Mouse (Mus musculus): ENCODE data around the gene Mknk2. TPM values are rescaled to one million over a fixed set of nuclear protein-coding genes. Genes with fewer than 3 reads are reported as not detected.

The Mknk2 gene
- 10 to 100 TPM; 48.5 to 53.2 TPM for total RNA-seq (2021)
- long read RNA-seq, transcript Mknk2-205 (14 exons, 3,439 nt) = major isoform, 6 of 52 reads
- long read RNA-seq, partial matches to known transcripts = 12 of 52 reads
- long read RNA-seq, other reads (novel, unspliced or antisense) = 34 of 52 reads

DNA sequence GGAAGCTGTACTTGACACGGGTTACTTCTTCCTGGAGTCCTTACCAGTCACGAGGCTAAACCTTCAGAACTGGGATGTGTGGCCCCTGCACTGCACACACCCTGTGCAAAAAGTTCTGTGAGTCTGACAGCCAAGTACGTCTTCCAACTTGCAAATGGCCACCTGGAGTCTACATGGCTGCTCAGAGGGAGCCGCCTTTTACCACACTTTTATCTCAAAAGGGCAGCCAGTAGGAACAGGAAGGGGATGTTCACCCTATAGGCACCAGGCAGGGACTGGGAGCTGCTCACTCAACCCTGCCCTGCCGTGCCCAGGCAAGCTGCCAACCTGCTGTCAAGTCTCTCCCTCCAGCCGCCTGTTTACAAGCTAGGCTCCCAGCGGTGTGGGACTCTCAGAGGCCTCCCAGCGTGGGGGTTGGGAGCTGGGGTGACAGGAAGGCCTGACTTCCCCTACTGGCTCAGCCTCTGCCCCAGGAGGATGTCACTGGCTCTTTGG is at the start of gene Mknk2:
TSS of gene Mknk2 (minus strand) at position 171 of the 495 bp plus-strand sequence.
- peak; percentile 83 to 84 for DNase-seq (ENCODE audit: low spot score in 2 of 2)

DNA sequence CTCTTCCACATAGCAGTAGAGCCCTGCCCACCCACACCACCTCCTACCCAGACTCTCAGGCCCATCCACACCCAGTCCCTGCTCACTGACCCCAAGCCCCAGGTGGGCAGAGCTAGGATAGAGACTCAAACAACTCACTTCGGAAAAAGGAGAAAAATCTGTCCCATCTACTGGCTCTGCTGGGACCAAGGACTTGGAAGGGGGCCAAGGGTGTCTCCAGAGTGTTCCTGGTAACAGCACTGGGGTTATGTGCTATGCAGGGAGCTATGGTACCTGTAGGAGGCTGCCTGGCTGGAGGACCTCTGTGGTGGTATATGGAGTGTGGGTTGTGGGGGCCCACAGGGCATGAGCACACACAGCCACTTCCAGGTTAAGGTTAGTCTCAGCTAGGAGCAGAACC is 39.4 kb upstream of the Mknk2 start:
- DNase-seq (ENCODE audit: low spot score in 2 of 2) = no peak

DNA sequence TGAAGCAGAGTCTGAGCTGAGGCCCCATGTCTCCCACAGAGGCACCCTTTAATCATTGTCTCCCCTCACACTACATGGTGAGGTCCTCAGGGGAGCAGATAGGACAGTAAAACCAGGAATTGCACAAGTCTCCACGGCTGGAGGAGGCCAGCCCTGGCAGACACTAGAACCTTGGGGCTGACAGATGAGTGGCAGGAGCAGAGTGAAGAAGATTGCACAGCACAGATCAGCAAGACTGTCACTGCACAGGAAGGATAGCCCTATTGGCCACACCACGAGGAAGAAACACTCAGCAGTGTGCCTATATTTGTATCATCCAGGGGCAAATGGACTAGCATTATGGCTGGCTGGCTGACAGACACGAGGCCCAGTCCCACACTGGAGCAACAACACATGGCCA is 32.9 kb upstream of the Mknk2 start:
- DNase-seq (ENCODE audit: low spot score in 2 of 2) = no peak

DNA sequence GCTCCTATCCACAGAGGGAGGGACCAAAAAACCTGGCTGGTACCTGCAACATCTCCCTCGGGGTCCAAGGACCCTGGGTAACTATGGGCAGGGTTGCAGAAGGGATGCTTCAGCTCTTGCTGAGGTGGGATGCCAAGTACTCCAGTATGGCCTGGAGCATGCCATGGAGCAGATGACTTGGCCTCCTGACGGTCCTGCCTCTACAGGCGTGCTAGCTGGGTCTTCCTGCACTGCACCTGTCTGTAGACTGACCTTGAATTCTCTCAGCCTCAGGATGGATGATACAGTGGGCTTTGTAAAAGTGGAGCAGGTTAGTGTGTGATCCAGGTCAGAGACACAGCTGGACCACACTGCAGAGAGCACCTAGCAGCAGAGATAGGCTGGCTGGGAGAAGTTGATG is 27.6 kb upstream of the Mknk2 start:
- DNase-seq (ENCODE audit: low spot score in 2 of 2) = no peak

DNA sequence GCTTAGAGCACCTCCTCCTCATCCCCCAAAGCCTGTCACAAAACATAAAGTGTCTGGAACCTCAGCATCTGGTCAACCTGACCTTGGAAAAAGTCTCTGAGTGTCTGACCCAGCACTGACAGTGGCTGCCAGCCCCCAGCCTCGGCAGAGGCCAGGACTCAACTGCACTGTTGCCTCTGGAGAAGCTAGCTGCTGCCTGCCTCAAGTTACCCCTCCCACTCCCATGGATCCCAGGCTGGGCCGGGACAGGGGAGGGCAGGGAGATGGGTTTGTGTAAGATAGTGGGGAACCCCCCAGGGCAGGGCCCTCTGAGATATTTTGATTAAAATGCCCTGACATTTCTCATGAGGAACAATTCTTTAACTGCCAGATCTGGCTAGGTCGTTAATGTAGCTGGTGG is 27.1 kb upstream of the Mknk2 start:
- DNase-seq (ENCODE audit: low spot score in 2 of 2) = no peak

DNA sequence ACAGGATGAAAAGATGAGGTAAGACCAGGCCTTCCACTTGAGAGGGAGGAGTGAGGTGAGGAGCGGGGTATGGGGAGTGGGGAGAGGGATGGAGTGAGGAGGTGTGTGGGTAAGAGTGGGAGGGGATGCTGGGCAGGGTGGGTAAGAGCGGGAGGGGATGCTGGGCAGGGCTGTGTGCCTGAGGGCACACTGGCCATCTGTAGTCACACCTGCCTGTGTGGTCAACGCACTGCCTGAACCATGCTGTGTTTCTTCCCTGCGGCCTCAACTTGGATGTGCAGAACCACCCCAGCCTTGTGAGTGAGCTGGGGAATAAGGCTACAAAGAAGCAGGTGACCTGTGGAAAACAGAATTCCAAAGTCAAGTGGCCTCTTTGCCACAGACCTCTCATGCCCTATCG is 26.5 kb upstream of the Mknk2 start:
- no peak for DNase-seq (ENCODE audit: low spot score in 2 of 2)

DNA sequence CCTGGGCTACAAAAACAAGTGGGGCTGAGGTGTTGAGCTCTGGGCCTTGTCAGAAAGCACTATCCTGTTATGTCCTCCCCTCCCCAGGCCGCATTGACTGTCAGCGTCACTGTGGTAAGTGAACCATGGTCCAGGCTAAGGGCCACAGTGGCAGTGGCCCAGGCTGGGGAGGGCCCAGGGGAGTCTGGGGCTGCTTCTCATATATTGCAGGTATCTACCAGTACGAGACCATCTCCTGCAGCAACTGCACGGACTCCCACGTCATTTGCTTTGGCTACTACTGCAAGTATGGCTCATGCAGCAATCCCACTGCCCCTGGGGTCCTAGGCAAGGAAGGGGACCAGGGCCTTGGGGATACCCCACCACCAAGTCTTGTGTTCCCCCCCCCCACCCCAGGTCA is 25.7 kb upstream of the Mknk2 start:
- no peak for DNase-seq (ENCODE audit: low spot score in 2 of 2)

DNA sequence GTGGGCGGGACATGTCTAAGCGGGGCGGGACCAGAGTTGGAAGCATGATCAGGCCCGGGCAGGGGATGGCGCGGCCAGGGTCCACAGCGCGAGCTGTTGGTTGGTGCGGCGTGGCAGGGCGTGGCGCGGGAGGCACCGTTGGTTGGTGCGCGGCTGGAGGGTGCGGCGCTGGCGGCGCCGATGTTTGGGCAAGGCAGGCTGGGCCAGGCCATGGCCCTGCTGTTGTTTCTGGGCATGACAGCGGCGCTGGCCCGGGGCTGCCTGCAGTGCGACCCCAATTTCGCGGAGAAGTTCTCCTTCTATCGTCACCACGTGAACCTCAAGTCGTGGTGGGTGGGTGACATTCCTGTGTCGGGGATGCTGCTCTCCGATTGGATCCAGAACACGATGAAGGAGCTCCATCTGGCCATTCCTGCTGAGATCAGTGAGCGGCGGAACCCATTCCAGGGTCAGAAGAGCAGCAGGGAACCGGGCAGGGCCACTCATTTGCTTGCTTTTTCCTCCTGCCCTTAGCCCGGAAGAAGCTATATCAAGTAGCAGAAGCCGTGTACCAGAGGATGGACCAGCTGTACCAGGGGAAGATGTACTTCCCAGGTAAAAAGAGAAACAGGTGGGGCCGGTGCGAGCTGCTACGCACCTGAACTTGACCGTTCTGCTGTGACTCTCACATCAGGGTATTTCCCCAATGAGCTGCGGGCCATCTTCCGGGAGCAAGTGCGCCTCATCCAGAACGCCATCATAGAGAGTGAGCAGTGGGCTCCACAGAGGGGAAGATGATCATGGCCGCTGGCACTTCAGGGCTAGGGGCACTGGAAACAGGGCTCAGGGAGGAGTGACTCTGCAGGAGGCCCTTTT is 24.9 kb upstream of the Mknk2 start:
- peak; percentile 92 to 94 for DNase-seq (ENCODE audit: low spot score in 2 of 2)

DNA sequence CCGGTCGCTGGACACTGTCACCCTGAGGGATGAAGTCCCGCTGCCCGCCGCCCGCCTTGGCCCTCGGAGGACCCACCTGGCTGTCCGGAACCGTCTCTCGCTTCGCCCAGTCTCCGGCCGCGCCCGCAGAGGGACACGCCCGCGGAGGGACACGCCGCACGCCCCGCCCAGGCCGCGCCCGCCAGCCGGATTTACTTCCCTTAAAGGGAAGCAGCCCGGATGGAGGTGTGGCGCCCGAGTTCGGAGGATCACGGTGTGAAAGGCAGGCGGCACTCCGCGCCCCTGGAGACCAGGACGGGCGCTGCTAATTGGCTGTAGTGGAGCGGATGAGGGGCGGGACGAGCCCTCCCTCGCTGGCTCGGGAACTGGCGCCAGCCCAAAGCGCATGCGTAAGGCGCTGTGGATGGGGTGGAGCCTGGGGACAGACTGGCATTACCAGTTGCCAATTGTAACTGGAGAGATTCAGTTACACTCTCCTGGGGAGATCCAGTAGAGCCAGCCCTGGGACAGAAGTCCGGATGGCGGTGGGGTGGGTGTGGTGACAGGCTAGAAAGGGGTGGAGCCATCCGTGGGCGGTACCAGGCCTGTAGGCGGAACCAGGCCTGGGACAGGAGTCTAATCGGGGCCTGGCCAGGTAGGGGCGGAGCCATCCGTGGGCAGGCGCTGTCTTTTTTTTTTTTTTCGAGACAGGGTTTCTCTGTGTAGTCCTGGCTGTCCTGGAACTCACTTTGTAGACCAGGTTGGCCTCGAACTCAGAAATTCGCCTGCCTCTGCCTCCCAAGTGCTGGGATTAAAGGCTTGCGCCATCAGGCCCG is 24.0 kb upstream of the Mknk2 start, which contains the start of the genes Mob3a and Izumo4:
TSS of gene Mob3a (minus strand) at position 257 of the 815 bp plus-strand sequence.
TSS of gene Izumo4 (plus strand) at position 464 of the 815 bp plus-strand sequence.
- DNase-seq (ENCODE audit: low spot score in 2 of 2) = peak; percentile 98

DNA sequence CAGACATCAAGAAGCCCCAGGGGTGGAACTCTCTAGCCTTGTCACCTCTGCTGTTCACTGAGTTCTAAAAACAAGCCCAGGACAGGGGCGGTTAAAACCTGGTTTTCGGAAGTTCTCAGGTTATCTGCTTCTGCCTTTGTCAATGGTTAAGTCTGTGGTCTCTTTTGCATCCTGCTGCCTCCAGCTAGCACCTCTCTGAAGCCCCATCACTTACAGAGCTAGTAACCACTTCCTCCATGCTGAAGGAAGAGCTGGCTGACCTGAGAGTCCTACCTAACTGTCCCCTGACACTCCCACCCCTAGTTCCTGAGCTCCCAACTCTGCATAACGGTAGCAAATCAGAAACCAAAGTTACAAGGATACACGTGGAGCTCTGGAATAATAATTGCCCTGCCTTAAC is 22.8 kb upstream of the Mknk2 start:
- no peak for DNase-seq (ENCODE audit: low spot score in 2 of 2)

DNA sequence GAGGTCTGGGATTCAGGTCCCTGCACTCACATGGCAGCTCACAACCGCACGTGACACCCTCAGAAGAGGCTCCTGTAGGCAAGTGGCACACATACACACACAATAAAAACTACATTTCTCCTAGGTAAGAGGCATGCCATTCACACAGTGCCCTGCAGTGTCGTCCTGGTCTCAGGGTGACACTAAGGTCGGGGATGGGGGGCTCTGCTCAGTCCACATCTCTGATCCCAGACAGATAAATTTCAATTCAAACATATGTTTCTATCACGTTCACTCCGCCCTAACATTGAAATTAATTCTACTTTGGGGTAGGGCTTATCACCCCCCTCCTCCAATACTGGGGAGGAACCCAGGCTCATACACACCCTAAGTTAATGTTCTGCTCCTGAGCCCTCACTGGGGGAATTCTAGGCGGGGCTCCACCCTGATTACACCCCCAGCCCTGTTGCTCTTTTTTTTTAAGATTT is 22.2 kb upstream of the Mknk2 start:
- no peak for DNase-seq (ENCODE audit: low spot score in 2 of 2)

DNA sequence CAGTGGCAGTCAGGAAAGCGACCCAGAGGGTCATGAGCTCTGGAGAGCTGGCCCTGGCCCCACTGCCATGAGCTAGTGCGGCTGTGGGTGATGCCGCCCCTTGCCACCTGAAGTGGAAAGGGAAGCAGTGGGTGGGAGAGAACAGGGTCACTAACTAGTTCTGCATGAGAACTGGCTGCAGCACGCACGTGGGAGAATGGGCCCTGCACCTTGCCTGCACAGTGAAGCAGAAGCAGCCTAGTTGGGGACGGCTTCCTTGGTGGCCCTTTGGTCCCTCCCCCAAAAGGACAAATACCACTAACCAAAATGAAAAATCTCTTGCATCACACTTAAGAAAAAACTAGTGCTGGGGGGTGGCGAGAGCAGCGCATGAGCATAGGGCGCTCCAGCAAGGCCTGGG is 20.7 kb upstream of the Mknk2 start:
- DNase-seq (ENCODE audit: low spot score in 2 of 2) = no peak

DNA sequence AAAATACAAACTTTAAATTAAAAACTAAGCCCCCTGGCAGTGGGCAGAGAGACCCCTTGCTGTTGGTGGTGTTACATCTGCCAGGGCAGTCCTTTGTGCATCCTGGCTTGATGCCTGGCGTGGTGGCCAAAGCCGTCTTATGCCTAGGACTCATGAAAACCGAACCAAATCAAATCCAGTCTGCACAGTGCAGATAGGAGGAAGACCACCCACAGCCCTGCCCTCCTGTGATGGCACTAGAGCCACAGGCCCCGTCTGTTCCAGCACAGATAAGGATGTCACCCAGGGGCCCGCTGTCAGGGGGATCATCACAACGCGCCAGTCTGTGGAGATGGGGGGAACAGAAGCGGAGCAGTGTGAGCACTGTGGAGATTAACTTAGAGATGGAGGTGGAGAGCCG is 19.9 kb upstream of the Mknk2 start:
- no peak for DNase-seq (ENCODE audit: low spot score in 2 of 2)

DNA sequence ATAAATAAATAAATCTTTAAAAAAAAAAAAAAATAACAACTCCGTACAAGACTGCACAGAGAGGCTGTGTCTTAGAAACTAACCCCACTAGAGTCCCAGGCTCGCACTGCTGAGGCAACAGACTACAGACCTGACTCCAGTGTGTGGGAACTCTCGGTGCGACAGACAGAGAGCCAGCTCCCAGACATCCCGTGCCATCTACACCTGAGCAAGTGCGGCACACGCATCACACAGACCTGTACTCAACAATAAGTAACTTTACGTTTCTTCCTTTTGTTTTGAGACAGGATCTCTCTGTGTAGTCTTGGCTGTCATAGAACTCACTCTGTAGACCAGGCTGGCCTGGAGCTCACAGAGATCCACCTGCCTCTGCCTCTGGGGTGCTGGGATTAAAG is 19.5 kb upstream of the Mknk2 start:
- no peak for DNase-seq (ENCODE audit: low spot score in 2 of 2)

DNA sequence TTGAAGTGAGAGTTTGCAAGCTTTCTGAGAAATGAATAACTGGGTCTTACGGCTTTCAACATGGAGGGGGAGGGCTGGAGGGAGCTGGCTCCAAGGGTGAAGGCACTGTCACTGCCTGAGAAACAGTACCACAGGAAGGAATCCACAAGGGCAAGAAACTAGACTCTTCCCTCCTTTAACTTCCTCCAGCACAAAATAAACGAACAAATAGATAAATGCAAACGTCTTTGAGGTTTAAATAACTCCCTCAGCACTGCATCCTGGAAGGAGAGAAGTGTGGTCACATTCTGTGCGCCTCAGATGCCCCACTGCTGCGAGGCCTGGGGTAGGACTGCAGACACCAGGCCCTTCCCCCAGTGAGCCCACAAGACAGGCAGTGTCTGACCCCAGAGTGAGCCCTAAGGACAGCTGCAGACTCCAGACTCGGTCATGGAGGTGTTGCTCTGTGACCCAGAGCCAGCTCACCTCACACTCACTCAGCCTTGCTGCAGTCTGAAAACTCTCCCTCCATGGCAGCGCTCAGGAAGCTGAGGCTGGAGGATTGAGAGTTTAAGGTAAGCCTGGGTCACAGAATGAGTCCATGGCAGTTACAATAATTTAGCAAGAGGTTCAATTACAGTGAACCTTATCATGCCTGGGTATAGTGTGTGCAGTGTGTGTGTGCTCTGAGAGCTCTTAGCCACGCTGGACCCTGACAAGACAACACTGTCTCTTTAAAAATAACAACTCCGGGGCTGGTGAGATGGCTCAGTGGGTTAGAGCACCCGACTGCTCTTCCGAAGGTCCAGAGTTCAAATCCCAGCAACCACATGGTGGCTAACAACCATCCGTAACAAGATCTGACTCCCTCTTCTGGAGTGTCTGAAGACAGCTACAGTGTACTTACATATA is 18.8 kb upstream of the Mknk2 start:
- DNase-seq (ENCODE audit: low spot score in 2 of 2) = no peak

DNA sequence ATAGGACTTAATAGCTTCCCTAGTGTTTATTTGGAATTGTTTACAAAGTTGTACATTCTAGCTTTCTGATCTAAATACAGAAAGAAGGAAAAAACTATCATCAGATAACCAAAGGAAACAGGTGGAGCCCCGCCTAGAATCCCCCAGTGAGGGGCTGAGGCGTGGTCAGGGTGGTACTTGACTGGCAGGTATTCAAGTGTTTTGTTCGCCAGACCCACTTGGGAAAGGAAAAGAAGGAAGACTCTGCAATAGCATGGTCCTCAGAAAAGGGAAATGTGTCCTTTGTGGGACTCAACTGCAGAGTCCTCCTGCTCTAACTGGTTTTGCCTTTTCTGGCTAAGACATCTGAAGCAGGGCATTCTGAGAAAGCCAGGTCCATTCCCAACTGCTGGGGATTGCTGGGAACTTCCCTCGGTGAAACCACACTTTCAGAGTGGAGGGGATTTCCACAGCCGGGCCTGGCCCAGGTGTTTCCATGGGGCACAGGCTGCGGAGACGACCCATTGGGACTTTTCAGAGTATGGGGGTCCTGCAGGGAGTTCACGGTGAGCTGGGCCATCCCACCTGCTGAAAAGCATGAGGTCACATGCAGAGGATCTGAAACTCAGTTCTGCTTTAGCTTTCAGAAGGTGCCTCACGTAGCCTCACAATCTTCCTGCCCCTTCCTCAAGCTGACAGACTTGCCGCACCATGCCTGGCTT is 18.0 kb upstream of the Mknk2 start:
- DNase-seq (ENCODE audit: low spot score in 2 of 2) = no peak

DNA sequence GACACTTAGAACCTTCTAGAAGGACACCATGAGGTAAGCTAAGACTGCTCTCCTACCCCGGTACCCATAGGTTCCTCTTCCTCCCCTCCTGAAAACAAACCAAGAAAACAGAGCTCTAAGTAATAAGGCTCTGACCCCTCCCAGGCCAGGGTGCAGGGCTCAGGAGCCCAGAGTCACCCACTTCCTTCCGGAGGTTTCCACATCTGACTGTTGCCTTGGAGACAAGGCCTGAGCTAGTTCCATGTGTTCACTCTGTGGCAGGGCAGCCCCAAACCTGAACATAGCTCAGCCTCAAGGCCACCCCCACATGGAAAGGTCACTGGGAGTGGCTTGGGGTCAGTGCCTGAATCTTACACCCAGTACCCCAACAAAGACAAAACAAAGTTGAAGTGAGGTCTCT is 17.3 kb upstream of the Mknk2 start:
- no peak for DNase-seq (ENCODE audit: low spot score in 2 of 2)

DNA sequence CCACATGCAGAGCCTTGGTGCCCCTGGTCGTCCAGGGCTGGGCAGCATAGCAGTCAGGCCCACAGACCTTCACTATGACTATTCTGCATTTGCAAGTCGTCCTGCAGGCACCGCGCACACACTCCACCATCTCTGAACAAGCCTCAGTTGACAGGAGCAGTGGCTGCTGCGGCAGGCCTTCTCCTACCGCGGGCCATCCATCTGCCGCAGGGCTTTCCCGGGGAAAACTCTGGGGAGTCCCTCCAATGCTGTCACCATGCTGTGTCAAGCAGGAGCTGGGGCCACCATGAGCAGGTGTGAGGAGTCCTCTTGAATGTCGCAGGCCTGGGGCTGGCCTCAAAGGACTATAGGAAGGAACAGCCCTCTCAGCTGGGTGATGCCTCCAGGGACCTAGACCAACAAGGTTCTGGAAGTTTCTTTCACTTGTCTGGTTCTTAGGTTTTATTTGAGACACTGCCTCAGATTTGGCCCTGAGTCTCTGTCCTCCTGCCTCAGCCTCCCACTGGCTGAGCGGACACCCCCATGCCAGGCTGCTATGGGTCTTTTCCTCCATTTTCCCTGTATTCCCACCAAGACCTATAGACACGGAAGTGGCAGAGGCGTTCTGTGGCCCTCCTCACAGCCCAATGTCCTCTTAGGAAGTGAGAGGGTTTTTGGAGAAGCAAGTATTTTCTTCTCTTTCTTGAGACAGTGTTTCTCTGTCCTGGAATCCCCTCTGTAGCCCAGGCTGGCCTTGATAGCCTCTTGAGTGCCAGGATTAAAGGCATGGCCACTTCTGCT is 16.4 kb upstream of the Mknk2 start:
- no peak for DNase-seq (ENCODE audit: low spot score in 2 of 2)

DNA sequence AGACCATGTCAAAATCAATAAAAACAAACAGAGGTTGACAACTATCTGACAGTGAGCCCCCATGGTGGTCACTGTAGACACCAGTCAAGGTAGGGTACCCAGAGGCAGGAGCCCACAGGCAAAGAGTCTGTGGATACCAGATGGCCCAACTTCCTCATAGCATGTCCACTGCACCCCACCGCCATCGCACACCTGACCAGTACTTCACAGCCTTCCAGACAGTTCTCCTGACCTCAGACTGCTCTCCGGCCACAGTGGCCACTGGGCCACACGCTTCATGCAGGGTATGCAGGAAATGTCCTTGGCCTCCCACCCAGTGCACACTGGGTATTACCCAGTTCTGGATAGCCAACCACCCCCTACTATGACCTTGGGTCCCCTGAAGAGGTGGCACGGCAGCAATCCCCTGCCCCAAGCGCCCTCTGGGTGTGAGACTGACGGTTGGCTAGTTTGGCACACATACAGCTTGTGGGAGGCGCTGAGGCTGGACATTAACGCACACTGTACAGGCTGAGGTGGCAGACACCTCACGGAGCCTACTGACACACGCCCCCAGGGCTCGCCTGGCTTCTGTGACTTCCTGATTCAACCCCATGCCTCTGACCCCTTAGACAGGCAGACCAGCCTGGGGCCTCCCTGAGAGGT is 15.6 kb upstream of the Mknk2 start:
- DNase-seq (ENCODE audit: low spot score in 2 of 2) = no peak

Measured in layer of hippocampus, postnatal 10 days (tissue).